Mouse (Mus musculus) gastrocnemius, postnatal 36 days (tissue): ENCODE results near the gene Sh3kbp1. TPM values are rescaled to one million over a fixed set of nuclear protein-coding genes. Genes with fewer than 3 reads are reported as not detected.

ENCODE experiments used
- DNase-seq, 2 experiments: peaks; one replicate each; pipeline ENCODE4 v3.0.0; 2022
- intact Hi-C: fragments of 180-260 bp; cut with DNase I; formaldehyde crosslinking; loops from one replicate; pipeline ENCODE4 v1.15.1; 2025
- total RNA-seq, 2 experiments: library from RNA; stranded (reverse); gene quantifications; 2 replicates each; pipeline ENCODE4 v1.2.3; 2021

The Sh3kbp1 gene
- total RNA-seq, 2 experiments from 2014 or later = 22.9 to 26.4 TPM

DNA sequence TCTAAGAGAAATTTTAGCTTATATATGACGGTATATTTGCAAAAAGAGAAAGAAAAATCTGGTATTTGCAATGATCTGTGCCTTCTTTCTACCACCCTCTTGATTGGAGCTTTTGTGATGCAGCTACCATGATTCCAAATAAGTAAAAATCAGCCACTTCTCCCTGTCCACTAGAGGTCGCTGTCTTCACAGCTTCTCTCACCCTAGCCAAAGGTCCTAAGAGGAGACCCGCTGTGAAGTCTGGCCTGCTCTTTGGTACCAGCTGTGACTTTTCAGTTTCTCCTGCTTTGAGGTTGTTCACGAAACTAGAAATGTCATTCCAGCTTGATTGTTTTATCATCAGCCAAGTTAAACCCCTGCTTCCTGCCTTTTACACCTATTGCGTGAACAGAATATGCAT, 346.7 kb downstream of the Sh3kbp1 start:
- intact Hi-C loops = loop anchor here (5.0 kb wide), 1 partner anchor 199 kb away; no protein-coding TSS in a partner anchor

DNA sequence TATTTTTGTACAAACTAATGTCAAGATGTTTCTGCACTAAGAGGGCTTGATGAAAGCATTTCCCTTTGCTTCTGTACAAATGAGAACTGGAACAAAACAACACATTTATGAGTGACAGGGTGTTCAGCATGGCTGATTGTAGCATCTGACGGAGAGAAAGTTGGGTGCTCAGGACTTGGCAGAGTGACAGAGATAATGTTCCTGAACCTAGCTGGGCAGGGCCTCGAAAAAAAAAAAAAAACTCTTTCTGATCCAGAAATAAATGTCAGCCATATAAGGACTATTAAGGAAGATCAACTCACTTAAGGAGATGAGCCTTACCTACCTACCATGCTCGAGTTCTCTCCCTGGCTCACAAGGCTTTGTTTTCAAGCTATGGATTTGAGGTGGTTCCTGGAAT, 349.2 kb downstream of the Sh3kbp1 start:
- intact Hi-C loops = no loop called here
- no peak for DNase-seq

More for the DNA sequence above, 346.7 kb downstream of the Sh3kbp1 start:
- DNase-seq = no peak

- peak in 1 of 2 experiments; percentile 36 for DNase-seq
- intact Hi-C loops = loop anchor here (5.0 kb wide), 1 partner anchor 129 kb away; no protein-coding TSS in a partner anchor
Measured at GRCm38 (mm10) chrX:159988002-159988960, 361.2 kb downstream of the Sh3kbp1 start, which contains the start of gene Map3k15. Gene Map3k15, plus strand, starts transcription at chrX:159988433.

DNA sequence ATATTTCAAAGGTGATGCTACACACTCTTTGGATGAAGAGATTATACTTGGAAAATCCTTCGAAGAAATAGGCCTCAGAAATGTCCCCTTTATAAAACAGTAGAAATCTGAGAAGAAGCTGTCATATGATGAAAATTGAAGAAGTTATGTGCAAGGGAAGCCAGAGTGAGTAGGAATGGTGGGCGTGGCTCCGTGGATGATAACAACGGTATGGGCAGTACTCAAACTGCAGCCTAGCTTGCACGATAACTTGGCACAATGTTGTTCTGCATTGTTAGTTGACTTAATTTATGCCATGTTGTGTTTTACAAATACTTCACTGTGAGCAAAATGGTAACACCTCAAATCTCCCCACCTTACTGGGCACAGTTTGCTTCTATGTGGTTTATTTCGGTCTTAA, 368.7 kb downstream of the Sh3kbp1 start:
- intact Hi-C loops = no loop called here
- DNase-seq = no peak

Other genes with a start within 250 kb of the Sh3kbp1 start
- gene Map7d2, start 212.7 kb upstream of the Sh3kbp1 start, total RNA-seq = under 1 TPM; 0.08 to 0.69 TPM
- gene Bclaf3, start 100.6 kb upstream of the Sh3kbp1 start, total RNA-seq = 1 to 10 TPM; 1.5 to 1.7 TPM